Mouse (Mus musculus) G1E (cell line): ENCODE results near the gene Gm11985.

ENCODE experiments used
- CTCF ChIP-seq: IDR thresholded peaks from 2 replicates; pipeline ENCODE4 v1.5.1; 2012; ENCODE audit warnings: low read depth, low read length, inconsistent platforms, mixed read lengths
- GATA1 ChIP-seq: IDR thresholded peaks from 2 replicates; pipeline ENCODE4 v1.6.1; 2012; ENCODE audit warnings: borderline replicate concordance, low read length, inconsistent platforms, mixed read lengths
- GATA2 ChIP-seq: IDR thresholded peaks from 2 replicates; pipeline ENCODE4 v1.6.1; 2012; ENCODE audit warnings: low read depth, low read length, inconsistent platforms, borderline replicate concordance
- POLR2AphosphoS5 ChIP-seq: IDR thresholded peaks from 2 replicates; pipeline ENCODE4 v1.6.1; 2012; ENCODE audit warnings: low read depth, low read length, inconsistent platforms; ENCODE audit not compliant: insufficient replicate concordance
- TAL1 ChIP-seq: conservative IDR thresholded peaks from 2 replicates; pipeline ENCODE4 v1.6.1; 2012; ENCODE audit warnings: low read depth, low read length, inconsistent platforms, mixed read lengths

GRCm38 (mm10) chr11:7179276-7179675 lies 9.1 kb downstream of the Gm11985 start:
- no peak for TF ChIP-seq GATA1
- TF ChIP-seq CTCF = no peak
- TF ChIP-seq POLR2AphosphoS5 = no peak
- TF ChIP-seq TAL1 = no peak
- TF ChIP-seq GATA2 = no peak
